Mouse (Mus musculus) liver, postnatal 0 days (tissue): ENCODE data around the gene Nhp2. TPM values are rescaled to one million over a fixed set of nuclear protein-coding genes. Genes with fewer than 3 reads are reported as not detected.

ENCODE experiments used
- ATAC-seq: fragments of 200-750 bp; cut with Nextera tagmentation; 2 replicates; pipeline ENCODE4 v1.8.0; 2017; ENCODE audit warnings: mild to moderate bottlenecking, moderate library complexity
- DNase-seq: peaks from one replicate; pipeline ENCODE4 v3.0.0-alpha.2; 2016
- H3K27ac ChIP-seq: fragments of 300-500 bp; sonication (generic); 2 replicates; pipeline ENCODE4 v1.5.1; 2014; ENCODE audit warnings: antibody characterized with exemption, moderate library complexity, mild to moderate bottlenecking, low read depth
- H3K27me3 ChIP-seq: fragments of 300-500 bp; sonication (generic); 2 replicates; pipeline ENCODE4 v1.6.1; 2014; ENCODE audit warnings: low read length, control low read depth, mixed read lengths; ENCODE audit not compliant: insufficient read depth
- H3K36me3 ChIP-seq: fragments of 300-500 bp; sonication (generic); replicated peaks from 2 replicates; pipeline ENCODE4 v1.6.1; 2014; ENCODE audit warnings: mild to moderate bottlenecking, control low read depth, low read length, moderate library complexity, mixed read lengths; ENCODE audit not compliant: insufficient read depth
- H3K4me1 ChIP-seq: fragments of 300-500 bp; sonication (generic); 2 replicates; pipeline ENCODE4 v1.6.1; 2014; ENCODE audit warnings: antibody characterized with exemption, mild to moderate bottlenecking, control low read depth; ENCODE audit not compliant: insufficient read depth
- H3K4me2 ChIP-seq: fragments of 300-500 bp; sonication (generic); 2 replicates; pipeline ENCODE4 v1.6.1; 2014; ENCODE audit warnings: low read depth, mild to moderate bottlenecking, low read length, moderate library complexity, mixed read lengths
- H3K4me3 ChIP-seq: fragments of 300-500 bp; sonication (generic); 2 replicates; pipeline ENCODE4 v1.5.1; 2014; ENCODE audit warnings: low read depth, low read length
- H3K9ac ChIP-seq: fragments of 300-500 bp; sonication (generic); replicated peaks from 2 replicates; pipeline ENCODE4 v1.6.1; 2014; ENCODE audit warnings: mild to moderate bottlenecking, moderate library complexity
- H3K9me3 ChIP-seq: fragments of 300-500 bp; sonication (generic); 2 replicates; pipeline ENCODE4 v1.6.1; 2016; ENCODE audit warnings: mild to moderate bottlenecking, control low read depth, low read length, mixed read lengths
- CTCF ChIP-seq: sonication (generic); IDR thresholded peaks from 2 replicates; pipeline ENCODE4 v1.5.1; 2016; ENCODE audit warnings: antibody characterized with exemption, low read depth
- EP300 ChIP-seq: IDR thresholded peaks from 2 replicates; pipeline ENCODE4 v1.6.1; 2016; ENCODE audit warnings: antibody characterized with exemption, low read depth, mild to moderate bottlenecking
- WGBS: fragments of 180-500 bp; shearing (Covaris S2); extraction: QIAGEN DNeasy Blood & Tissue Kit; methylation state at CpG from one replicate; pipeline ENCODE4 v1.1.7; 2014; ENCODE audit not compliant: insufficient replicate concordance; 5-methylcytosine and 5-hydroxymethylcytosine counted together
- polyA plus RNA-seq: library from polyadenylated mRNA; unstranded; fragments of >200 nt; fragmentation: Nextera tagmentation; extraction: Ambion mirVana; gene quantifications from 2 replicates; pipeline ENCODE4 v1.2.1, GENCODE M21; 2015

The Nhp2 gene
- polyA plus RNA-seq, 1 experiment from 2014 or later: 76.2 TPM

DNA sequence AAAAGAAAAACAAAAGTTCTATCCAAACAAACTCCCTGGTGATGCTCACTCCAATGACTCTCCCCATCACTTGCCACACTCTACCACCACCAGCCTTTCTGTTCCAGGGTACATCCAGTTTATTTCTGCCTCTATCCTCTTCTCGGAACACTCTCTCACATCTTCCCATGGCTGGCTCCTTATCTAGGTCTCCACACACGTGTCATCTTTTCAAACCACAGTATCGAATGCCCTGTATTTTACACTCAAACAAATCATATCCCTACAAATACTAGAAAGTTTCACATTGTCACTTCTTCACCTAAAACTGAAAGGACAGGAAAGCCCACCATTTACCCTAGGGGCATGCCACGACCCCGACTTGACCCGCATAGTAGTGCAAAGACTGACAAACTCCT, 15.6 kb downstream of the Nhp2 start:
- ATAC-seq: no peak
- WGBS: 8% methylated on average over 6 of the region's 6 CpGs
- TF ChIP-seq CTCF (no peak), EP300 (no peak)

DNA sequence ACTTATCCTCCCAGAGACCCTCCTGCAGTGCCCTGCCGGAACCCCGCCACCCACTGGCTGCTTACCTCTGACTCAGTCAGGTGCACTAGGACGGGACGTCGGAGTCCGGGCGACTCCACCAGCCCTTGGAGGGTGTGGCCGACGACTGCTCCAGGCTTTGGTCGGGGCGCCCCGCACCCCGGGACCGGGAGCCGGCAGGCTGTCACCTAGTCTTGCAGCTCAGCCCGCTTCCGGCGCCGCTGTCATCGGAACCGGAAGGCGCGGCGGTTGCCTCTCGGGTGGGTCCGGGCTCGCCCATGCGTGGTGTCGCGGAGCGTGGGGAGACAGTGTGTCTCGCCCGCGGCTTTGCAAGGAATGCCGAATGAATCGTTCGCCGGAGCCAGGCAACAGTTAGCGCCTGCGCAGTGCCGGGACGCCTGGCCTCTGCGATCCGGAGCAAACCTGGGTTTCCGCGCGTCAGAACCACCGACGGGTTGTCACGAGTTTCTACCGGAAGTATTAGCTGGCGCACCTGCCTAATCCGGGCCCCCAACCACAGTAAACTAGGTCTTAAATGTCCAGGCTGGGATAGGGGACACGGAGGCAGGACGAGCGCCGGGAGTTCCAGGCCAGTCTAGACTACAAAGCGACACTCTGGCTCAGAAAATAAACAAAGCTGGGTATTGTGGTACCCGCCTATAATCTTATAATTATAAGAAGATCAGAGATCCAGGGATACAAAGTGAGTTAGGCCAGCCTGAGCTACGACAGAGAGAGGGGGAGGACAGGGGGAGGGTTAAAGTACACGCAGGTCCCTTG, 16.2 kb downstream of the Nhp2 start, which contains the start of gene Rmnd5b:
Gene Rmnd5b (minus strand): TSS at position 372 of the 798 bp plus-strand sequence.
- 1% methylated on average over 61 of the region's 61 CpGs for WGBS
- Histone ChIP-seq H3K36me3 (peaks cover 8% of the 10 kb centered on the region; the same call in 1 of the 2 replicates), H3K27me3 (no peaks in the 10 kb centered on the region), H3K9ac (peak within 1 kb of the TSS; percentile 87), H3K9me3 (no peaks in the 10 kb centered on the region), H3K27ac (peak within 1 kb of the TSS; percentile 96), H3K4me2 (peak within 1 kb of the TSS; percentile 89), H3K4me1 (peaks cover 16% of the 10 kb centered on the region), H3K4me3 (peak within 1 kb of the TSS; percentile 84)
- peak; percentile 32; the same call in 1 of the 2 replicates for TF ChIP-seq CTCF
- no peak for TF ChIP-seq EP300
- ATAC-seq: peak; percentile 90
- DNase-seq: peak; percentile 88

More for the DNA sequence above, 15.6 kb downstream of the Nhp2 start:
- H3K9ac ChIP-seq: peak overlapping the region; percentile 87
- H3K4me2 ChIP-seq: peak overlapping the region; percentile 89
- H3K27me3 ChIP-seq: no peaks in the 10 kb centered on the region
- H3K27ac ChIP-seq: peak overlapping the region; percentile 96
- peaks cover 16% of the 10 kb centered on the region for H3K4me1 ChIP-seq
- H3K4me3 ChIP-seq: peak overlapping the region; percentile 84
- peaks cover 8% of the 10 kb centered on the region; the same call in 1 of the 2 replicates for H3K36me3 ChIP-seq
- no peaks in the 10 kb centered on the region for H3K9me3 ChIP-seq
- no peak for DNase-seq

GRCm38 (mm10) chr11:51636323-51636684, 16.8 kb downstream of the Nhp2 start:
- Histone ChIP-seq H3K9ac (peak overlapping the region; percentile 87), H3K27me3 (no peaks in the 10 kb centered on the region), H3K4me2 (peak overlapping the region; percentile 89), H3K27ac (peak overlapping the region; percentile 96), H3K9me3 (no peaks in the 10 kb centered on the region), H3K4me3 (peak overlapping the region; percentile 84), H3K4me1 (peaks cover 16% of the 10 kb centered on the region), H3K36me3 (peaks cover 4% of the 10 kb centered on the region; the same call in 1 of the 2 replicates)
- ATAC-seq (peak; percentile 67), DNase-seq (peak; percentile 76)
- TF ChIP-seq EP300: no peak
- TF ChIP-seq CTCF: peak; percentile 82
- WGBS: 6% methylated on average over 6 of the region's 6 CpGs

DNA sequence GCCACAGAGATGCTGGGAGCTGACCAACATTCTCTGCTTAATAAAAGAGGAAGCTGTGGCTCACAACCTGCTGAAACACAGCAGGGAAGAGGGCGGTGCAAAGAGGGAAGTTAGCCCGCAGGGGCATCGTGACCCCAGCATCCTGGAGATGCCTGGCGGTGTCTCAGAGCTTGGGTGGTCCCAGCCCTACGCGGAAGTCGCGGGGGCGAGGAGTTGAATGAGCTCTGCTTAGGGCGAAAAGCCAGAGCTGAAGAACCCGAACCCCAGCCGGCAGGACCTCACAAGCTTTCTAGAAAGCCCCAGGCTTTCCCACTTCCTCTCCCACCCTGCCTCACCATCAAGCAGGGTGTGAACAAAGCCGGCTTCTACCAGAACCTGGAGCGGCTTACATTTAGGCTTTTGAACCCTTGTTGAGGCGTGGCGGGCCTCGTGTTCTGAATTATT, 18.5 kb downstream of the Nhp2 start:
- peak; percentile 62 for DNase-seq
- no peaks in the 10 kb centered on the region for H3K36me3 ChIP-seq
- TF ChIP-seq CTCF: no peak
- no peak for TF ChIP-seq EP300
- peak overlapping the region; percentile 46 for H3K9ac ChIP-seq
- H3K4me3 ChIP-seq: peak overlapping the region; percentile 21; the same call in 1 of the 2 replicates
- no peaks in the 10 kb centered on the region for H3K27me3 ChIP-seq
- WGBS: 6% methylated on average over 17 of the region's 17 CpGs
- H3K27ac ChIP-seq: peak overlapping the region; percentile 81
- no peak for ATAC-seq
- H3K4me2 ChIP-seq: peak overlapping the region; percentile 59
- peaks cover 16% of the 10 kb centered on the region for H3K4me1 ChIP-seq
- H3K9me3 ChIP-seq: no peaks in the 10 kb centered on the region

DNA sequence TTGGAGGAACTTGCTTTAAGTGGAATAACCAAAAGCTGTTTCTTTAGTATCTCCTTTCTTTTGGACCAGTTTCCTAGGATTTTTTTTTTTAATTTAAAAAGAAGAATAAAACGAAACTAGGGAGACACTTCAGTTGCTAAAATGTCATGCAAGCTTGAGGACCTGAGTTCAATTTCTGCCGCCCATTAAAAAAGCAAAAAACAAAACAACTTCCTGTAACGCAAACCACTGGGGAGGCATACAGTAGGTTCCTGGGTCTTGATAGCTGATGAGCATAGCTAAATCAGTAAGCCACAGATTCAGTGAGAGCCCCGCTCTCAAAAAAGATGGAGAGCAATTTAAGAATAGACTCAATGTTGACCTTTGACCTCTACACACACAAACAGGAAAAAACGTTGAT, 19.0 kb downstream of the Nhp2 start:
- Histone ChIP-seq H3K4me3 (peak overlapping the region; percentile 21; the same call in 1 of the 2 replicates), H3K4me1 (peaks cover 16% of the 10 kb centered on the region), H3K27me3 (no peaks in the 10 kb centered on the region), H3K36me3 (no peaks in the 10 kb centered on the region), H3K4me2 (peak overlapping the region; percentile 59), H3K9ac (peak overlapping the region; percentile 46; the same call in 1 of the 2 replicates), H3K27ac (peak overlapping the region; percentile 81), H3K9me3 (no peaks in the 10 kb centered on the region)
- 53% methylated on average over 5 of the region's 5 CpGs for WGBS
- no peak for TF ChIP-seq EP300
- TF ChIP-seq CTCF: no peak
- no peak for ATAC-seq
- no peak for DNase-seq

- H3K4me1 ChIP-seq: peaks cover 15% of the 10 kb centered on the region; the same call in 1 of the 2 replicates
- ATAC-seq (no peak), DNase-seq (no peak)
- no peak overlapping the region for H3K4me2 ChIP-seq
- peaks cover 4% of the 10 kb centered on the region; the same call in 1 of the 2 replicates for H3K36me3 ChIP-seq
- no peak overlapping the region for H3K27ac ChIP-seq
- TF ChIP-seq CTCF (no peak), EP300 (no peak)
- H3K27me3 ChIP-seq: no peaks in the 10 kb centered on the region
- no peaks in the 10 kb centered on the region for H3K9me3 ChIP-seq
- H3K9ac ChIP-seq: no peak overlapping the region
- 75% methylated on average over 7 of the region's 7 CpGs for WGBS
- H3K4me3 ChIP-seq: no peak overlapping the region
These were observed 21.2 kb downstream of the Nhp2 start for GRCm38 (mm10) chr11:51640748-51641147.
